ENCODE assay signal across 14 mouse cellular contexts in genomic region chr4:138310311-138310910, GRCm38 (mm10).
"Had no signal": no experiment of that assay in that cellular context is flagged by ENCODE, and none has a peak within 500 bp of the region (broad histone marks: within the 10 kb centered on the region; RNA-seq: fewer than 3 reads in every experiment).

No protein-coding gene starts in this region.

- ATAC-seq: midbrain, embryonic 16.5 days had no signal

- H3K4me3 ChIP-seq: midbrain, embryonic 10.5 days; neural tube, embryonic 12.5 days; stomach, embryonic 15.5 days had no signal

- H3K27me3 ChIP-seq: neural tube, embryonic 12.5 days; stomach, embryonic 15.5 days had no signal

- H3K4me2 ChIP-seq: lung, embryonic 14.5 days; neural tube, embryonic 12.5 days; stomach, embryonic 15.5 days had no signal

- H3K9ac ChIP-seq: lung, embryonic 14.5 days; stomach, embryonic 15.5 days had no signal

- H3K27ac ChIP-seq: midbrain, embryonic 10.5 days; neural tube, embryonic 12.5 days; stomach, embryonic 15.5 days; stomach, postnatal 0 days had no signal

- H3K9me3 ChIP-seq: midbrain, embryonic 10.5 days; neural tube, embryonic 12.5 days; stomach, embryonic 15.5 days had no signal

- DNase-seq: lung, adult 18-20 months; lung, embryonic 14.5 days; lung, postnatal 10 days; lung, postnatal 4 days; midbrain, embryonic 14.5 days; right cerebral cortex, postnatal 14 days; thymus, adult 18-20 months; thymus, postnatal 14 days; thymus, postnatal 36 days had no signal
